Mouse (Mus musculus) adrenal gland, postnatal 4 days (tissue): Measurements from ENCODE around the gene Kif26b. TPM values are rescaled to one million over a fixed set of nuclear protein-coding genes. Genes with fewer than 3 reads are reported as not detected.
A peak's percentile ranks its signal among the peaks of the same experiment; 100 is the strongest.

Experiments used
- DNase-seq, 2 experiments: peaks; one replicate each; pipeline ENCODE4 v3.0.0; 2021 to 2022; ENCODE audit warnings: low spot score in 2 of 2, mixed read lengths in 2 of 2
- total RNA-seq, 2 experiments: library from RNA; stranded (reverse); gene quantifications; 2 replicates each; pipeline ENCODE4 v1.2.3; 2021

Gene Kif26b
- total RNA-seq, 2 experiments from 2014 or later, result 7.3 to 16.2 TPM

DNA sequence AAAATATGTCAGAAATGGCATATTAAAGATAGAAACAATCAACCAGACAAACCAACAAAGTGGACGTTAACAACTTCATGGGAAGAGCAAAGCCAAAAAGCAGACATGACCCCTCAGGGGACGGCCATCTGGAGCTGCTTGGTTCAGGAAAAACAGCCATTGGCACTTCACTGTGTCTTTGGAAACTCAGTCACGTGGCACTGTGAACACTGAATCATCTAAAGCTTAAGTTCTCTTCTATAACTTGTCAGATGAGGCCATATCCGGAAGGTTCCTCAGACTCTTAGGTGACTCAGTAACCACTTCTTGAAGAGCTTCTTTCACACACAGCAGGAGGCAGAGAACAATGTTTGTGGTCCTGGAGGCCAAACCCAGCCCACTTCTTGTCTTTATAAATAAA lies 126.6 kb downstream of the Kif26b start:
- no peak for DNase-seq

GRCm38 (mm10) chr1:178661035-178661434 lies 132.1 kb downstream of the Kif26b start:
- DNase-seq, result no peak

DNA sequence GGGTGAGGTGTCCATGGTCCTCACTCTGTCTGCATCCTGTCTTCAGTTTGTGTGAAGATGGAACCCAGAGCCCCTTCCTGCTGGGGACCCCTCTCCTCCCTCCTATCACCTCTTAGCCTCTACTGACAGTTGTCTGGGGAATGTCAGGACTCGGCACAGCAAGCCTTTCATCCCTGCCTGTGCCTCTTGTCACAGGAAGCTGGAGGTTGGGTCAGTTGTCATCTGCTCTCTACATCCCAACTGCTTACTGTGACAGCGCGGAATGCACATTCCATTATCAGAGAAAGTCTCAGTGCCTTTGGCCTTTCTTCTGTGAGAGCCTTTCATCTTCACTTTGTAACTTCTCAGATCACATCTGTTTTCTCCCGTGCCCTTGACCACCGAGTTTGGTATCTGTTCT lies 132.6 kb downstream of the Kif26b start:
- no peak for DNase-seq

GRCm38 (mm10) chr1:178663539-178663938 lies 134.6 kb downstream of the Kif26b start:
- DNase-seq, result no peak

DNA sequence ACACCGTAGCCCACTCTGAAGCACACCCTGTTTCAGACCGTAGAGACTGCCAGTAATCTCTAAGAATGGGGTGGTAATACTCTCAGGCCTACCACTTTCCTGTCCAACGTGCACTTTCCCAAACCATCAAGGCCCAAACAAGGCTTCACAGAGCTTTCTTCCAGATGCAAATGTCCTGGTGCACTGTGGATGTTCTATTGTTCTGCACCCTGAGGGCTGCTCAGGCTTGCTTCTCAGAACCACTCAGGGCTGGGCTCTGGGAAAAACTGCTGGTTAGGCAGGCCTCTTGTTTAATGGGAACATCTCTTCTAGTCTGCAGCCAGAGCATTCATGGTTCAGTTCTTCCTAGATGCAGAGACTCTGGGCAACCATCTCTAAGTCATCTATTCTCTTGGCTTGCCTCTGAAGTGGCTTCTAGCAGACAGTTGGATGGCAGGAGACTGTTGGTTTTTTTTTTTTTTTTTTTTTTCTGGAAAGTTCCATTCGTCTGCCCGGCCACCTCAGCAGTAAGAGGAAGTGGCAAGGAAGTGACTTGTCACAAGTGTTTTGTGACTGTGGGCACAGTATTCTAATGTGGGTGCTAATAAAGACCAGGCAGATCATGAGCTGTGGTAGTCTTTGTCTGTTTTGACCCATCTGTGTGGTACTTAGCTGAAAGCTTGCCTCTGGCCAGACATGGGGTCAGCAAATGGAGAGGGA lies 135.5 kb downstream of the Kif26b start:
- DNase-seq, result no peak

DNA sequence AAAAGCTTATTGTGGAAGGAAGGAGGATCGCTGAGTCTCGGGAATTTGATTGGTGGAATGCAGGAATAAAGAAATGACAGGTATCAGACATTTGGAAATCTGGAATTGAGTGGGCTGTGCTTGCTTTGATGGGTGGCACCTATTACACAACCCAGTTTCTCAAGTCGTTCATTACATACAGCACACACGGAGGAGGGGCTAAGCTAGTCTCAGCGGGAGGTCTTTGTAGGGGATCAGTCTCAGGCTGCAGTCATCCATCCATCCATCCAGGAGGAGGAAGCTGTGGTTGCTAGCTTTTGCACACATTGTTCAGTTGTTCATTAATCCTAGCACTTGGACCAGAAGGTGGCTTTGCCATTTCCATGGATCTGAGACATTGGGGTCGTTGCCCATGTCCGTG lies 137.6 kb downstream of the Kif26b start:
- no peak for DNase-seq

DNA sequence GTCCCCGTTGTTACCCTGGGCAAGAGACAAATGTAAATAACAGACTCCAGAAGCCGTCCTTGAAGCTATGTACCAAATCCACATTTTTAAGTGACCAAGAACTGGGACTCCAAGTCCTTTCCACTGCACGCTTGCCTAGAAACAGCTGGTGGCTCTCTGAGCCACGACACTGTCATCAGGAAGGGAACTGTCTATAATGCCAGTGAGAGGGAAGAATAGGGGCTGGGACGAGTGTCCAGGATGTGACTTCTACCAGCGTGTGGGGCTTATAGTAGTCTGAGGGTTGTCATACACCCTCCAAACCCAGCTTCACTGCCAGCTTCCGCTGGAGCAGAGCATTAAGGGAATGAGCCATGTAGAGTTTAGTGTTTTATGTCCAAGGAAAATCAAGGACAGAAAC lies 138.9 kb downstream of the Kif26b start:
- DNase-seq, result no peak

GRCm38 (mm10) chr1:178668907-178669306 lies 140.0 kb downstream of the Kif26b start:
- DNase-seq, result no peak

DNA sequence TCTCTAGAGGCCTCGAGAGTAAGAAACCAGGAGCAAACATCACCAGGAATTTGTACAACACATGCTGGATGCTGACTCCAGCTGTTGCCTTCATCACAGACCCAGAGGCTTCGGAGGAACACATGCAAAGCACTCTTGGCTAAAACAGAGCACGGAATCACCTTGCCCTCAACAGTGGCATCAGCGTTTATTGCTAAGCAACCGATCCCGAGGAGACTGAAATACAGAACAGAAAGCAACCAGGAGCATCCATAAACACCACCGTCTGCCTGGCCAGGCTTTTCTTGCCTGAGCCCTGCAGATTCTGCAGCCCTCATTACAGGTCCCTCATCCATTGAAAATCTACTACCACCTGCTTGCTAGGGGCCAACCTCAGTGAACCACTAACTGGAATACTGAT lies 144.1 kb downstream of the Kif26b start:
- DNase-seq, result no peak

- no peak for DNase-seq
Observed at GRCm38 (mm10) chr1:178673506-178673905, 144.6 kb downstream of the Kif26b start.

DNA sequence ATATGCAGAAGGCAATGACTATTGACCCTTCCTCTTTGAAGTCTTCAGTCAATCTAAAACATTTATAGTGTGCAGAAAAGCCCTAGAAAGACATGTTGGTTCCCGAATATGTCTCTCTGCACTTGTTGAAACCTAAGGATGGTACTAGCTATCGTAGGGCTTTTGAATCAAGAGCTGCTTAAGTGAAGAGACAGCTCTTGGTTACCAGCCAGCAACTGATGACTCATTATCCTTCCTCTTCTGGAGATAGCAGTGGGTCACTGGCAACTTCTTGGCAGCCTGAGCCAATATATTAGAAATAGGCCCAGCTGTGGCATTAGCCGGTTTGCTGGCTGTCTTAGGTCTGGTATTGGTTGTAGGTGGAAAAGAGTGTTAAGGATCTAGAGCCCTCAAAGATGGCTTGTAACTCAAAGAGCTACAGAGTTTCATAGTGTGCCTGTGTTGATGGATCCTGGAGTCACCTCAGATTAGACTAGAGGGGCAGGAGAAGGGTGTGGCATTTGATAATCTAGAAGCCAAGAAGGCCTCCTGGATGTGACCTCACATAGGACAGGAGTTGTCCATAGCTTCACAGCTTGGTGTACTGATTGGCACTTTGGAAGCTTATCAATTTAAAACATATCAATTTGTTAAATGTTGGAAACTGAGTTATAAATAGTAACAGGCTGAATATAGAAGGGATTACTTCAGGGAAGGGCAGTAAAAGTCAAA lies 146.8 kb downstream of the Kif26b start:
- no peak for DNase-seq

DNA sequence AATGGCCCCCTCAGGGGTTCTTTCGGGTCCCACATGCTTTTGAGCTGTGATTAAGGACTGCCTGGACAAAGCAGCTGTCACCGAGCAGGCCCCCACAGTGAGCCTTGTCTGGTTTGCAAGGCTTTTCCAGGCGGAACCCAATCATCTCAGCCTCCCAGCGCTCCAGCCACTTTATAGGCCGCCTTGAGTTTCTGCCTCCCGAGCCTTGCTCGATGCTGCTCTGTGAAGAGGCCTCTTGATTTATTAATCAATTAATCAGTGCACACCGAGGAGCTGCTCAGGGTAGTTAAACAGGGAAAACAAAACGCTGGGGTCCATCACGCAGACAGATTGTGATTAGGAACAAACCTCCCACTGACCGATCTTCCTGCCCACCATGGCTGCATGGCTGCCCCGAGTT lies 148.2 kb downstream of the Kif26b start:
- DNase-seq, result no peak

DNA sequence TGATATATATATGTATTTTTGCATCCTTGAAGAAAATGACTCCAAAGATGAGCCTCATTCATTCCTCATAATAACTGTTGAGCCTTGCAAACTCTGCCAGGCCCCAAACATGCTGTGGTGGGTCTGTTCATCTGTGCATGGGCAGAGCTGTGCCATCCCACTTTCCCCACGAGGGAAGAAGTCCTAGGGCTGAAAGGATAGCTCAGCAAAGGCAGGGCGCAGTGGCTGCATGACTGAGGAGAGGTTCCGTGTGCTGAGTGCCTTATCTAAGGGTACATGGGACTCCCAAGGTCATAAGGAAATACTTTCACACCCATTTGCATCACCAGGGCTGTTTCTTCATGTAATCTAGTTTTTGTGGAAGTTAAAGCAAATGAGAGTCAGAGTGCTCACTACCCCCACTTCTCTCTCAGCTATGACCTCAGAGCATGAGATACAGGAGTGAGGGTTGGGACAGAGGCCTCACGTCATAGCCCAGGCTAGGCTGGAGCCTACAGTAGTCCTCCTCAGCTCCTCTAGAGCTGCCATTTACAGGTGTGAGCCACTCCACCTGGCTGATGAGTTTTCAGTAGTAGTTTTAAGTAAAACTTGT lies 148.8 kb downstream of the Kif26b start:
- DNase-seq, result no peak

DNA sequence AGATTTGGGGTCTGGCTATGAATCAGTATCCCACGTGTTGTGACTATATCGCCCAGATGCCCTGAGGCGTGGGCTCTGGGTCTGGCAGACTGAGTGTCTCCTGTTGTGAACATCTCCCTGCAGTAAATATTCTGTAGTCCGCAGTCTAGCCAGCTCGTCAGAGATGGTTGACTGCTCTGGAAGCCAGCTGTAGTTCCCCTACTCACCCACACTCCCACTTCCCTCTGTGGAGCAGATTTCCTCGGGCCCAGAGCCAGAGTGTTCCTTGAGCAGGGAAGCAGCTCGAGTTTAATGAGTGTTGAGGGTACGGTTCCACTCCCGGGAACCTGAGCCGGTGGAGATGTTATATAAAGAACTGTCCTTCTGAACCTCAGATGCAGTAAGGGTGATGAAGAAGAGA lies 154.7 kb downstream of the Kif26b start:
- DNase-seq, result no peak

DNA sequence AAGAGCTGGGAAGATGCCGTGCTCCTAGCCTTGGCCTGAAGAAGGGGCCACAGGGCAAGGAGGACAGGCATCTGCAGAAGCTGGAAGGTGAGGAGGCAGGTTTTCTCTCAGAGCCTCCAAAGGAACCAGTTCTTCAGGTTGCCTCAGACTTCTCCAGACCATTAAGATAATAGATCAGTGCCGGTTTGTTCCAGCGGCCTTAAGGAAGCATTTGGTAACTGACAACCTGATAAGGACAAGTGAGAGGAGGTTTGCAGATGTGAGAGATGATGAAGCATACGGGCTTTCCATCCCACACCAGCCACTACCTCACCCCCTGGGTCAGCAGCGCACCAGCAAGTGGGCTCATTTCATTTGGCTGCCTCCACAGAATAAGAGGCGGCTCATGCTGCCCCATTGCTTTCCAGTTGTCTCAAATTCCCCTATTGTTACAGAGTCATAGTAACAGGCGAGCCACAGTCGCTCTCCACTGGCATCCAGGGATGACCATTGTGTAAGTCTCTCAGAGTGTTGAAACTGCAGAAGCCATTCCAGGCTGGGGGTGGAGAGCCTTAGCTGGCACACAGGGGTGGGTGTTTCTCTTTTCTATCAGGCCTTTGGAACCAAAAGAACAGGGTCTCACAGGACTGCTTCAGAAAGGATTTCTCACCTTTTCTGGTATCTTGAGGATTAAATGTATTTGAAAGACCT lies 156.2 kb downstream of the Kif26b start:
- DNase-seq, result no peak

- no peak for DNase-seq
Observed at GRCm38 (mm10) chr1:178686881-178687280, 158.0 kb downstream of the Kif26b start.

GRCm38 (mm10) chr1:178689512-178689911 lies 160.6 kb downstream of the Kif26b start:
- DNase-seq, result no peak

DNA sequence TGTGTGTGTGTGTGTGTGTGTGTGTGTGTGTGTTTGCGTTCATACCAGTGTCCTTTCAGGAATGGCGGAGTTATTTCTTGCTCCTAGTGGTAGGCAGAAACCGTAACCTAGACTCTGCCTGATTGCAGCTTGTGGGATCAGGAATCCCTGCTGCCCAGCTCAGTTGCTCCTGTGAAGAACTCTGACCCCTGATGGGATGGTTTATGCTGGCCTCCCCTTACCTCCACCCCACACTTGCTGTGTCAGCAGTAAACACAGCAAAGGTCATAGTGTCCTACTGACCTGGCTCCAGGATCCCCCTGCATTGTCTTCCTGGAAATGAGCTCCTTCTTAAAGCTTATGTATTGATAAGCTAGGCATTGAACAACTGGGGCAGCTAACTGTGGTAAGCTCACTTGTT lies 162.8 kb downstream of the Kif26b start:
- DNase-seq, result no peak

GRCm38 (mm10) chr1:178700102-178700501 lies 171.2 kb downstream of the Kif26b start:
- DNase-seq, result no peak

DNA sequence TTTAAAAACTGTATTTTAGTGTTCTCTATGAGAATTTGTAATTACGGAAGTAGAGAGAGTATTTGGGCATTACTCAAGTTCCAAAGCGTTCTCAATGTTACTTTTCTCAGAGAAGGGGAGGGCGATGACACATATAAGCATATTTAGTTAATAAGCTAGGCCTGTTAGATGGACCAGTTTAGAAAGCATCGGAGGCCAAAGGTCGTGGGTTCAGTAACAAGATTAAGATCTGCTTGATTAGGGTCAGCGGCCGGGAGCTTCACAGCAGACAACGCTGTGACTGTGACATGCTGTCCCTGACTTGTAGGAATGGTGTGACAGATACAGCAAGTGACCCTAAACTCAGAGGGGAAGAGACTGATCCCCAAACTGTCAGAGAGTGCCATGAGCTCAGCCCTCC lies 174.6 kb downstream of the Kif26b start:
- DNase-seq, result no peak

DNA sequence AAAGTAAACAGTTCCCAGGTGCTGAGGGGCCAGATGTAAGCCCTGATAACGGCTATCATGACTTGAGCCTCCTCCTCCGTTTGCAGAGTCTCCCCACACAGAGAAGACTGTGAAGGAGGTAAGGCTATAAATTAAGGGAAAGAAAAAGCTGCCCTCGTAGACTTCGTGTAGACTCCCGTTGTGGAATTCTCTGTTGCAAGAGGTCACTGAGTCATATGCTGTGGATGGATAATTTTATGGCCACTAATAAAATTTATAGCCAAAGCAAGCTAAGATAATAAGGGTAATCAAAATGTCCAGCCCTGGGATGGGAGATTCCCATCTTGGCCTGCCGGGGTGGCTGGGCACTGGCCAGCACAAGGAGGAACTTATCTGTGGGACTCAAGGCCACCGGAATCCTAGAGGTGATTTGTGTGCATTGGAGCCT lies 179.0 kb downstream of the Kif26b start:
- DNase-seq, result peak in 1 of 2 experiments; percentile 31

DNA sequence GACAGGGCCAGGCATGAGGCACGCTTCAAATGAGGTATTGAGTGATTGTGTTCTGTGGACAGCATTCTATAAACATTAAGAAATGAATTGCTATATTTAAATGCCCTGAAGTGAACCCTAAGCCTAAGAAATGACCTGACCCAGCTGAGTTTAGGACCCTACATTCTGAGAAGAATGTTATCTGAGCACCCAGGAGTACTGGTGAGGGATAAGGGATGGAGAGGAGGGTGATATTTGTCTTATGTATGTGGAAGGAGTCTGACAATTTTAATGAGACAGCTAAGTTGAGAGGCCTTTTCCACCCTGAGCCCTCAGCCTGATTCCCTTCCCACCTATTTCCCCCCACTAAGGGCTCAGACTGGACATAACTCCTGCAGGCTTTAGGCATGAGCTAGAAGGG lies 179.4 kb downstream of the Kif26b start:
- DNase-seq, result no peak
